Mouse (Mus musculus) G1E (cell line): ENCODE results near the gene Sag.

Experiments
- CTCF ChIP-seq: IDR thresholded peaks from 2 replicates; pipeline ENCODE4 v1.5.1; 2012; ENCODE audit warnings: low read depth, low read length, inconsistent platforms, mixed read lengths
- GATA1 ChIP-seq: IDR thresholded peaks from 2 replicates; pipeline ENCODE4 v1.6.1; 2012; ENCODE audit warnings: borderline replicate concordance, low read length, inconsistent platforms, mixed read lengths
- GATA2 ChIP-seq: IDR thresholded peaks from 2 replicates; pipeline ENCODE4 v1.6.1; 2012; ENCODE audit warnings: low read depth, low read length, inconsistent platforms, borderline replicate concordance
- POLR2AphosphoS5 ChIP-seq: IDR thresholded peaks from 2 replicates; pipeline ENCODE4 v1.6.1; 2012; ENCODE audit warnings: low read depth, low read length, inconsistent platforms; ENCODE audit not compliant: insufficient replicate concordance
- TAL1 ChIP-seq: conservative IDR thresholded peaks from 2 replicates; pipeline ENCODE4 v1.6.1; 2012; ENCODE audit warnings: low read depth, low read length, inconsistent platforms, mixed read lengths

DNA sequence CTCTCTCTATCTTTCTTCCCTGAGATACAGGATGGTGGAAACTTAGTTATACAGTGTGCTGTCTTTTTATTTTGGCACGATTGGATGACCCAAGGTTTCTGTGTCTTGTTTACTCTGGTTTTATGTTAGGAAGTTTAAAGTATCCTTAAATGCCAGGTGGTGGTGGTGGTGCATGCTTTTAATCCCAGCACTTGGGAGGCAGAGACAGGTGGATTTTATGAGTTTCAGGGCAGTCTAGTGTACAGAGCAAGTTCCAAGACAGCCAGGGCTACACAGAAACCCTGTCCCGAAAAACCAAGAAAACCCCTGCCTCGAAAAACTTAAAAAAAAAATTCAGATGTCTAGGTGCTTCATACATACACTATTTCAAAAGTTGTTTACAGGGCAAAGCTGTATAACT lies 75.6 kb downstream of the Sag start:
- no peak for TF ChIP-seq GATA1
- TF ChIP-seq CTCF, result no peak
- no peak for TF ChIP-seq GATA2
- TF ChIP-seq POLR2AphosphoS5, result no peak
- TF ChIP-seq TAL1, result no peak
